Mouse (Mus musculus): ENCODE results near the gene Mrpl9. TPM values are rescaled to one million over a fixed set of nuclear protein-coding genes. Genes with fewer than 3 reads are reported as not detected.

The Mrpl9 gene
- polyA plus RNA-seq, 1 experiment from 2014 or later = 66.0 TPM

DNA sequence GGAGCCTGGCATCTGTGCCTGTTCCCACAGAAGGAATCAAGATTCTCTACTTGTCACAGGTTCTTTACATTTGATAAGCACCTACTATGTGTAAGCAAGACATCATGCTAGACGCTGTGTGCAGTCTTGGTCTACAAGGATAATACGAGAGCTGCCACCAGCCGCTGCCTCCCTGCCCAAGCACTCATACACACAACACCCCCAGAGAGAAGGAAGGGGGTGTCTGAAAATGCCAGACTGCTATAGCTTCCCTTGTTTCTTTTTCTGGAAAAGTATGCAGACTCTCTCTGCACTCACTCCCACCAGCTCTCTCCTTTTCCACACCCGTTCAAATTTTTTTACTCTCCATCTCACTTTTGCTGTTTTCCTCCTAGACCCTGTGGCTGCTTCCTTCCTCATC lies 34.3 kb downstream of the Mrpl9 start:
- no peak overlapping the region for H3K9ac ChIP-seq
- H3K36me3 ChIP-seq (ENCODE audit: insufficient read depth) = no peaks in the 10 kb centered on the region
- H3K4me2 ChIP-seq = no peak overlapping the region
- whole genome bisulfite sequencing = 58% methylated on average over 4 of the region's 4 CpGs
- peaks cover 13% of the 10 kb centered on the region for H3K27me3 ChIP-seq (ENCODE audit: insufficient read depth, low read length)
- no peak overlapping the region for H3K4me3 ChIP-seq (ENCODE audit: low read depth, low read length)
- H3K9me3 ChIP-seq (ENCODE audit: low read depth, low read length) = no peaks in the 10 kb centered on the region
- peaks cover 3% of the 10 kb centered on the region; the same call in 1 of the 2 replicates for H3K4me1 ChIP-seq (ENCODE audit: insufficient read depth)
- no peak for DNase-seq
- no peak for ATAC-seq (ENCODE audit: insufficient read depth)
- TF ChIP-seq CTCF (IDR thresholded peaks at IDR 0.05; ENCODE audit: low read depth) = no peak
- no peak overlapping the region for H3K27ac ChIP-seq (ENCODE audit: low read depth)

DNA sequence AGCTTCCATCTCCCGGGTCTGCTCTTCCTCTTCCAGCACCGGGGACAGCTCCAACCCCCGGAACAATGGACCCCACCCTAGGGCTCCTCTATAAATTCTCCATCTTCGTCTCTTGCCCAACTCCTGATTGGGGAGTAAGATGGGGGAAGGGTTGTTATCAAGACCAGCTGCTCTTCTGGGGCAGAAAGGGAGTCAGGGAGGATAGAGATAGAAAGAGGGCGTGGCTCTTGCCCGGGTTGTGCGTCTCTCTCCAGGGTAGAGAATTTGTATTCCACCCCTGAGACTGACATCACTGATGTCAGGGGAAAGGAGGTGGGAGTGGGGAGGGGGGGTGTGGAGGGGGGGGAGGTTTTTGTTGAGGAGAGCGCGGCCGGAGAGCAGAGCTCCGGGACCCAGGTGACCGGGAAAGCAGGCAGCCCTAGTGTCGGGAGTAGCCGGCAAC lies 34.9 kb downstream of the Mrpl9 start, which contains the start of gene Celf3:
Gene Celf3 (plus strand): TSS at position 315 of the 442 bp plus-strand sequence.
- DNase-seq (peak; percentile 41), ATAC-seq (ENCODE audit: insufficient read depth) (no peak)
- no peaks in the 10 kb centered on the region for H3K36me3 ChIP-seq (ENCODE audit: insufficient read depth)
- H3K9ac ChIP-seq = no peak within 1 kb of the TSS
- no peak within 1 kb of the TSS for H3K27ac ChIP-seq (ENCODE audit: low read depth)
- no peaks in the 10 kb centered on the region for H3K9me3 ChIP-seq (ENCODE audit: low read depth, low read length)
- H3K4me1 ChIP-seq (ENCODE audit: insufficient read depth) = peaks cover 2% of the 10 kb centered on the region; the same call in 1 of the 2 replicates
- TF ChIP-seq CTCF (IDR thresholded peaks at IDR 0.05; ENCODE audit: low read depth) = no peak
- peaks cover 13% of the 10 kb centered on the region for H3K27me3 ChIP-seq (ENCODE audit: insufficient read depth, low read length)
- H3K4me3 ChIP-seq (ENCODE audit: low read depth, low read length) = no peak within 1 kb of the TSS
- H3K4me2 ChIP-seq = no peak within 1 kb of the TSS
- WGBS = 2% methylated on average over 14 of the region's 14 CpGs

DNA sequence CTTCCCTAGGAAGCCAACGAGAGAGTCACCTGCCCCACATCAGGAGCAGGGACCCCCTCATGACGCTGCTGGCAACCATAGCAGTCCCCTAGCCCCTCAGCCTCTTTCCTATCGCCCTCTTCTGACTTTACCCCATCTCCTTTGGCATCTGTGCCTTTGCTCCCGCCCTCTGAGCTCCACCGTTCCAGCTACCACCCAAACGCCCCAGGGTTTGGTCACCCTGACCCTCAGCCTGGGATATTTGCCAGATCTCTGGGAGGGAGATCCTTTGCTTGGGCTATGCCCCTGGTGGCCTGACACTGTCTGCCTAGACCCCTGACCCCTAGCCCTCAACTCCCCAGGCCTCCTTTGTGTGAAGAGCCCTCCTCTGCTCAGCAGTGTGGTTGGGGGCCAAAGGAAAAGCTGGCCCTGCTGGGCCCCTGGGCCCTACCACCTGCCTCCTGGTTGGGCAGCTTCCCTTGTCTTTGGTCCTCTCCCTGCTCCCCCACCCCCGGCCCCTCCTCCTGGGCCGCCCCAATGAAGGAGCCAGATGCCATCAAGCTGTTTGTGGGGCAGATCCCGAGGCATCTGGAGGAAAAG lies 35.6 kb downstream of the Mrpl9 start:
- ATAC-seq (ENCODE audit: insufficient read depth) = no peak
- Histone ChIP-seq H3K9me3 (ENCODE audit: low read depth, low read length) (no peaks in the 10 kb centered on the region), H3K27me3 (ENCODE audit: insufficient read depth, low read length) (peaks cover 13% of the 10 kb centered on the region), H3K4me3 (ENCODE audit: low read depth, low read length) (no peak overlapping the region), H3K36me3 (ENCODE audit: insufficient read depth) (no peaks in the 10 kb centered on the region), H3K9ac (no peak overlapping the region), H3K4me2 (no peak overlapping the region), H3K4me1 (ENCODE audit: insufficient read depth) (no peaks in the 10 kb centered on the region), H3K27ac (ENCODE audit: low read depth) (no peak overlapping the region)
- WGBS = 14% methylated on average over 9 of the region's 9 CpGs
- DNase-seq = no peak
- TF ChIP-seq CTCF (IDR thresholded peaks at IDR 0.05; ENCODE audit: low read depth) = no peak

DNA sequence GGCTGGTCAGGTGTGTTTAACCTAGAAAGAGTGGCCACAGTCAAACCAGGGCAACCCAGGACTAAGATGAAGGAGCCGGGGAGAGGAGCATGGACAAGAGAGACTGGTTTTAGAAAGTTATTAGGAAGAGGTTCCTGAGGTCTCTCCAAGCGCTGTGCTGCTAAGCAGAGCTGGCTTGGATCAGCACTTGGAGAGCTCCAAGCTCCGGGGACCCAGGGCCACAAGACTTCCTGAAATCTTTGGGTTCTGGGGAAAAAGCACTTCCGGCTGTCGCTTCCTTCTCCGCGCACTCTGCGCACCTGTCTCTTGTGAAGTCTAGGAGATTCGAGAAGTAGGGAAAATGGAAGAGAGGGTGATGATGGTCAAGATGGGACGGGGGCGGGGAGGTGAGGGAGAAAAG lies 36.4 kb downstream of the Mrpl9 start:
- Histone ChIP-seq H3K4me3 (ENCODE audit: low read depth, low read length) (no peak overlapping the region), H3K27ac (ENCODE audit: low read depth) (no peak overlapping the region), H3K36me3 (ENCODE audit: insufficient read depth) (no peaks in the 10 kb centered on the region), H3K27me3 (ENCODE audit: insufficient read depth, low read length) (peaks cover 13% of the 10 kb centered on the region), H3K4me2 (peak overlapping the region; percentile 36; the same call in 1 of the 2 replicates), H3K4me1 (ENCODE audit: insufficient read depth) (no peaks in the 10 kb centered on the region), H3K9me3 (ENCODE audit: low read depth, low read length) (no peaks in the 10 kb centered on the region), H3K9ac (no peak overlapping the region)
- ATAC-seq (ENCODE audit: insufficient read depth) = no peak
- DNase-seq = peak; percentile 75
- TF ChIP-seq CTCF (IDR thresholded peaks at IDR 0.05; ENCODE audit: low read depth) = no peak
- WGBS = 3% methylated on average over 11 of the region's 11 CpGs

DNA sequence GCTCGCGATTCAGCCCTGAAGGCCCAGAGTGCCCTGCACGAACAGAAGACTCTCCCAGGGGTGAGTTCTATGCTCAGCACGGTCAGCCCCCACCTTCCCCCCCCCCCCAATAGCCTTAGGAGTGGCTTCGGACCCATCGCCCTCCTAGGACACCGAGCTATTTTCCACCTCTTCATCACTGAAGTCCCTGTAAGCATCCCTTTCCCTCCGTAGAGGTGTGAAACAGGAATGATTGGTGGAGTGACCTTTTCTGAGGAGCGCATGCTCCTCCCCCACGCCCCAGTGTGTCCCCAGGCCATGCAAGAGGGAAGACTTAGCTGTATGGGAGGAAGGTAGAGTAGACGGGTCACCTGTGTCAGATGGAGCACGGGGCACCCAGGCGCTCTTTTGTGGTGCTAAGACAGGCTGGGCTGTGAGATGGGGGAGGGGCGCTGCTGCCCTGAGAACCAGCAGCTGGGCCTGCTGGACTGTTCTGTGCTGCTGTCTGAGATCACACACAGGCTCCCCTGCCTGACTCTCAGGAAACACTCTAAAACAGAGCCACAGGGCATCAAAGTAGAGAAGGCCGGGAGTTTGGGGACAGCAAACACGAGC lies 37.3 kb downstream of the Mrpl9 start, which contains the start of gene Riiad1:
Gene Riiad1 (minus strand): TSS at position 51 of the 594 bp plus-strand sequence.
- no peaks in the 10 kb centered on the region for H3K9me3 ChIP-seq (ENCODE audit: low read depth, low read length)
- peaks cover 13% of the 10 kb centered on the region for H3K27me3 ChIP-seq (ENCODE audit: insufficient read depth, low read length)
- no peak within 1 kb of the TSS for H3K4me3 ChIP-seq (ENCODE audit: low read depth, low read length)
- peak within 1 kb of the TSS; percentile 36; the same call in 1 of the 2 replicates for H3K4me2 ChIP-seq
- no peak within 1 kb of the TSS for H3K27ac ChIP-seq (ENCODE audit: low read depth)
- no peaks in the 10 kb centered on the region for H3K36me3 ChIP-seq (ENCODE audit: insufficient read depth)
- H3K4me1 ChIP-seq (ENCODE audit: insufficient read depth) = no peaks in the 10 kb centered on the region
- TF ChIP-seq CTCF (IDR thresholded peaks at IDR 0.05; ENCODE audit: low read depth) = no peak
- no peak for DNase-seq
- H3K9ac ChIP-seq = no peak within 1 kb of the TSS
- ATAC-seq (ENCODE audit: insufficient read depth) = no peak
- 12% methylated on average over 16 of the region's 16 CpGs for WGBS

DNA sequence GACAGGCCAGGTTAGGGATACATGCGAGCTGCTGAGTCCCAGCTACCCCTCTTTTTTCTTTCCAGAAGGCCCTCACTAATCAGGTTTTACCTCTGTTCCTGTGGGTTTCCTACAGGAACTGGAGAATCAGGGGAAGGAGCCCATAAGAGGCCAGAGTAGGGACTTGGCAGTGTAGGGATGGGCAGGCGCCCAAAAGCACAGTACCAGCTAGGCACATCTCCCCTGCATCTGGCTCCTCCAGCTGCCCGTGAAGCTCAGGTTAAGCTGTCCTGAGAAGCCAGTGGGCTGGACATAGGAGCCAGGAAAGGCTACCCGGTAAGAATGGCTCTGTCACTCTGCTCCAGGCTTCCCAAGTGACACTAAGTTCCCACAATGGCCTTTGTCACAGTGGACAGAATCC lies 38.3 kb downstream of the Mrpl9 start:
- no peaks in the 10 kb centered on the region for H3K36me3 ChIP-seq (ENCODE audit: insufficient read depth)
- peaks cover 13% of the 10 kb centered on the region for H3K27me3 ChIP-seq (ENCODE audit: insufficient read depth, low read length)
- H3K27ac ChIP-seq (ENCODE audit: low read depth) = no peak overlapping the region
- no peak for TF ChIP-seq CTCF (IDR thresholded peaks at IDR 0.05; ENCODE audit: low read depth)
- DNase-seq (no peak), ATAC-seq (ENCODE audit: insufficient read depth) (no peak)
- no peaks in the 10 kb centered on the region for H3K9me3 ChIP-seq (ENCODE audit: low read depth, low read length)
- no peaks in the 10 kb centered on the region for H3K4me1 ChIP-seq (ENCODE audit: insufficient read depth)
- no peak overlapping the region for H3K4me3 ChIP-seq (ENCODE audit: low read depth, low read length)
- H3K9ac ChIP-seq = no peak overlapping the region
- 61% methylated on average over 4 of the region's 4 CpGs for WGBS
- H3K4me2 ChIP-seq = no peak overlapping the region

DNA sequence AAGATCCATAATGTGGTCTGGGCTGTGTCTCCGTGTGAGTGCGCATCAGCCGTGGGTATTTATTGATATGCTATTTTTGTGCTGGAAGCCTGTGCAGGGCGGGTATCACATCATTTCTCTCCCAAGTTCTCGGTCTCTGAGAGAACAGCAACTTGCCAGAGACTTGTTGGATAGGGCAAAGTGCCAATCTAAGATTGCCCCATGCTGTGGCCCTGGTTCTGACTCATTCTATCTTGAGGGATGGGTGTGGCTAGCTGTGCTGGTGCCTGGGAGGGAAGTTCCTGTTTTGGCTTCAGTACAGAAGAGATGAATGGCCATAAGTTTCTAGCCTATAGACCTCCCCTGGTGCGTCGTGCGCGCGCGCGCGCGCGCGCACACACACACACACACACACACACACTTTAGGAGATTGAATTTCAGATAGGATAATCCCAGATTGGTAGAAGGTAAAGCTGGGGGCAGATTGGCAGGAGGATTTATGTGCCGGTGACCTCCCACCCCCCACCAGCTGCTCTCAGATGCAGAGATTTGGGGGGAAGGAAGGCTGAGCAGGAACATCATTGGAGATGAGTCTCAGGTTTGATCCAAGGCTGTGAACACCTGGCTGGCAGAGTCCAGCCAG lies 39.8 kb downstream of the Mrpl9 start:
- Histone ChIP-seq H3K9ac (no peak overlapping the region), H3K27ac (ENCODE audit: low read depth) (no peak overlapping the region), H3K4me3 (ENCODE audit: low read depth, low read length) (no peak overlapping the region), H3K9me3 (ENCODE audit: low read depth, low read length) (no peaks in the 10 kb centered on the region), H3K36me3 (ENCODE audit: insufficient read depth) (no peaks in the 10 kb centered on the region), H3K4me2 (no peak overlapping the region), H3K27me3 (ENCODE audit: insufficient read depth, low read length) (peaks cover 13% of the 10 kb centered on the region), H3K4me1 (ENCODE audit: insufficient read depth) (no peaks in the 10 kb centered on the region)
- no peak for TF ChIP-seq CTCF (IDR thresholded peaks at IDR 0.05; ENCODE audit: low read depth)
- peak; percentile 27 for DNase-seq
- no peak for ATAC-seq (ENCODE audit: insufficient read depth)
- WGBS = 78% methylated on average over 17 of the region's 17 CpGs
